Mouse (Mus musculus): ENCODE results near the gene Tns4. TPM values are rescaled to one million over a fixed set of nuclear protein-coding genes. Genes with fewer than 3 reads are reported as not detected.

Gene Tns4
- total RNA-seq, 2 experiments from 2014 or later: 0.18 to 0.20 TPM

- DNase-seq (ENCODE audit: low spot score): no peak
- intact Hi-C loops (cut with DNase I): no loop called here
Measured at GRCm38 (mm10) chr11:99062661-99063060, 26.4 kb downstream of the Tns4 start.

- intact Hi-C loops (cut with DNase I): no loop called here
- no peak for DNase-seq (ENCODE audit: low spot score)
Measured at GRCm38 (mm10) chr11:99060435-99060834, 28.7 kb downstream of the Tns4 start.

GRCm38 (mm10) chr11:99055571-99056452 lies 33.3 kb downstream of the Tns4 start:
- DNase-seq (ENCODE audit: low spot score): peak; percentile 56
- intact Hi-C loops (cut with DNase I): no loop called here

- intact Hi-C loops (cut with DNase I): no loop called here
- DNase-seq (ENCODE audit: low spot score): no peak
Measured at GRCm38 (mm10) chr11:99055143-99055542, 34.0 kb downstream of the Tns4 start.

GRCm38 (mm10) chr11:99047643-99048042 lies 41.5 kb downstream of the Tns4 start:
- intact Hi-C loops (cut with DNase I): no loop called here
- DNase-seq (ENCODE audit: low spot score): peak; percentile 49

GRCm38 (mm10) chr11:99047120-99047519 lies 42.0 kb downstream of the Tns4 start:
- DNase-seq (ENCODE audit: low spot score): peak; percentile 80
- intact Hi-C loops (cut with DNase I): no loop called here

- intact Hi-C loops (cut with DNase I): no loop called here
- no peak for DNase-seq (ENCODE audit: low spot score)
Measured at GRCm38 (mm10) chr11:99045159-99045889, 43.8 kb downstream of the Tns4 start.

- intact Hi-C loops (cut with DNase I): no loop called here
- peak; percentile 36 for DNase-seq (ENCODE audit: low spot score)
Measured at GRCm38 (mm10) chr11:99044306-99044705, 44.8 kb downstream of the Tns4 start.

GRCm38 (mm10) chr11:99043632-99044031 lies 45.5 kb downstream of the Tns4 start:
- DNase-seq (ENCODE audit: low spot score): no peak
- intact Hi-C loops (cut with DNase I): no loop called here

- DNase-seq (ENCODE audit: low spot score): peak; percentile 30
- intact Hi-C loops (cut with DNase I): no loop called here
Measured at GRCm38 (mm10) chr11:99042834-99043431, 46.2 kb downstream of the Tns4 start.

- no peak for DNase-seq (ENCODE audit: low spot score)
- intact Hi-C loops (cut with DNase I): loop anchor here (2.0 kb wide), 1 partner anchor 109 kb away; no protein-coding TSS in a partner anchor
Measured at GRCm38 (mm10) chr11:99041841-99042780, 47.0 kb downstream of the Tns4 start.

- DNase-seq (ENCODE audit: low spot score): peak; percentile 72
- intact Hi-C loops (cut with DNase I): loop anchor here (2.0 kb wide), 1 partner anchor 110 kb away; no protein-coding TSS in a partner anchor
Measured at GRCm38 (mm10) chr11:99041051-99041729, 47.9 kb downstream of the Tns4 start, which contains the start of gene Igfbp4. Igfbp4 (plus strand) TSS chr11:99041244.

- no peak for DNase-seq (ENCODE audit: low spot score)
- intact Hi-C loops (cut with DNase I): loop anchor here (1.0 to 2.0 kb wide), 2 partner anchors 26 to 110 kb away; no protein-coding TSS in a partner anchor
Measured at GRCm38 (mm10) chr11:99040346-99040974, 48.6 kb downstream of the Tns4 start.

GRCm38 (mm10) chr11:99039782-99040181 lies 49.3 kb downstream of the Tns4 start:
- intact Hi-C loops (cut with DNase I): loop anchor here (1.0 to 5.0 kb wide), 5 partner anchors 27 to 117 kb away; no protein-coding TSS in a partner anchor
- DNase-seq (ENCODE audit: low spot score): peak; percentile 70

- DNase-seq (ENCODE audit: low spot score): no peak
- intact Hi-C loops (cut with DNase I): loop anchor here (5.0 kb wide), 1 partner anchor 114 kb away; no protein-coding TSS in a partner anchor
Measured at GRCm38 (mm10) chr11:99036254-99036653, 52.9 kb downstream of the Tns4 start.

- intact Hi-C loops (cut with DNase I): loop anchor here (5.0 kb wide), 1 partner anchor 113 kb away; no protein-coding TSS in a partner anchor
- DNase-seq (ENCODE audit: low spot score): no peak
Measured at GRCm38 (mm10) chr11:99035350-99035749, 53.8 kb downstream of the Tns4 start.

- intact Hi-C loops (cut with DNase I): no loop called here
- DNase-seq (ENCODE audit: low spot score): no peak
Measured at GRCm38 (mm10) chr11:99026899-99027440, 62.1 kb downstream of the Tns4 start.

GRCm38 (mm10) chr11:99025878-99026277 lies 63.2 kb downstream of the Tns4 start:
- intact Hi-C loops (cut with DNase I): no loop called here
- no peak for DNase-seq (ENCODE audit: low spot score)

Measured in heart, postnatal 25 days (tissue).